11 mouse cellular contexts compared by ENCODE assay signal in the genomic region with DNA sequence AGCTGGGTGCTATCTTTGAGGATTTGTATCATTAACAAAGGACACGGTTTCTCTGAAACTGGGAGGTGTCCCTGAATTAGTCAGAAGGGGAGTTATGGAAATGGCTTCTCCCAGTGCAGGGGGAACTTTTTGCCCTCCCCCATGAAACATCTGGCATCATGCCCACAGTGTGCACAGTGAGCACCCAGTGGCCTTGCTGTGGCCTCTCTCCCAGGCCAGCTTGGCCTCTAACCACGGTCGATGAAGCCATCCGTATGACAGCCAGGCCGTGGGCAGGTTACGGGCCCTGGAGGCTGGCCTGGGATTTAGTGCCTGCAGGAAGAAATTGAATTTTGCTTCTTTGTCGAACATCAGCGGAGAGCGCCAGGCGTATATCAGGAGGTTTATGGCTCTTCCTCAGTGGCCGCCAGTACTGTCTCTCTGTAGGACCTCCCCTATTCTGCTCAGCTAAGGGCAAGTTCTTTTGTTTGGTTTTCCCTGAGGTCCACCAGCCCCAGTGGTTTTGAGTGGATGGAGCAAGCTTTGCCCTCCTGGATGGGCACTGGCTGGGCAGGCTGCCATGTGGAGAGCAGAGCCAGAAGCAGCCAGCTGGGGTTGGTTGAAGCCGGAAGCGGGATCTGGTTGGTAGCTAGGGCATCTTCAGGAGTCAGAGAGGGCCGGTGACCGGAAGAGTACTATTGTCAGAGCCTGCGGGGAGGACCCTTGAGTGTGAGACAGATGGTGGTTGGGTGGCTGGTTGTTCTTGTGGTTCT. TPM values are rescaled to one million over a fixed set of nuclear protein-coding genes. Genes with fewer than 3 reads are reported as not detected.
DNase-seq lines count a peak whose midpoint lies in the region; ATAC-seq and TF ChIP-seq lines count a peak whose summit lies in the region.
"Had no signal": no experiment of that assay in that cellular context is flagged by ENCODE, and none has a peak within 500 bp of the region (broad histone marks: within the 10 kb centered on the region; RNA-seq: fewer than 3 reads in every experiment).

No protein-coding gene starts in this region.

- H3K4me1 ChIP-seq in neural tube, embryonic 13.5 days (replicated peaks): peaks cover 45% of the 10 kb centered on the region

- WGBS in neural tube, embryonic 13.5 days: 54% methylated on average over 16 of the region's 16 CpGs

- H3K36me3 ChIP-seq in neural tube, embryonic 13.5 days: peaks cover 33% of the 10 kb centered on the region
- H3K36me3 ChIP-seq: limb, embryonic 10.5 days had no signal

- H3K9me3 ChIP-seq in neural tube, embryonic 13.5 days: no peaks in the 10 kb centered on the region
- H3K9me3 ChIP-seq: limb, embryonic 10.5 days had no signal

- H3K27me3 ChIP-seq in neural tube, embryonic 13.5 days: peaks cover 4% of the 10 kb centered on the region

- peak; percentile 51 for DNase-seq in cerebellum, adult 11-12 months
- no peak for DNase-seq in cerebellum, adult 9-10 months
- no peak for DNase-seq in left cerebral cortex, adult 2 months (ENCODE audit: extremely low spot score in 1 of 2, low spot score in 2 of 2)
- no peak for DNase-seq in left cerebral cortex, postnatal 25 days (ENCODE audit: low spot score in 2 of 2)
- peak; percentile 86 to 89 for DNase-seq in adrenal gland, postnatal 36 days
- DNase-seq in frontal cortex, postnatal 14 days (ENCODE audit: low spot score in 2 of 2): no peak
- no peak for DNase-seq in heart, postnatal 4 days
- DNase-seq: gastrocnemius, postnatal 25 days; lung, postnatal 4 days had no signal

- H3K4me2 ChIP-seq in neural tube, embryonic 13.5 days: no peak overlapping the region

- H3K4me3 ChIP-seq in left cerebral cortex, adult 2 months: no peak overlapping the region
- H3K4me3 ChIP-seq in neural tube, embryonic 13.5 days: no peak overlapping the region
- H3K4me3 ChIP-seq: limb, embryonic 10.5 days had no signal

- H3K27ac ChIP-seq in left cerebral cortex, adult 2 months: peak overlapping the region; percentile 83
- peak overlapping the region; percentile 79 for H3K27ac ChIP-seq in neural tube, embryonic 13.5 days (replicated peaks)
- H3K27ac ChIP-seq: limb, embryonic 10.5 days had no signal

- intact Hi-C loops in left cerebral cortex, adult 2 months (cut with DNase I): no loop called here
- intact Hi-C loops in left cerebral cortex, postnatal 25 days (cut with DNase I): loop anchor here (2.0 kb wide), 1 partner anchor 29 kb away; no protein-coding TSS in a partner anchor

- TF ChIP-seq CTCF in left cerebral cortex, adult 2 months (IDR thresholded peaks at IDR 0.05): no peak

- peak overlapping the region; percentile 49 for H3K9ac ChIP-seq in neural tube, embryonic 13.5 days

- peak; percentile 55 for ATAC-seq in neural tube, embryonic 13.5 days (ENCODE audit: low read depth)

RNA-seq across cellular contexts. Expression of gene Adgrb2, which starts 9.4 kb away (rescaled TPM):
- 100 to 1,000 TPM; 422 to 424 TPM for total RNA-seq in left cerebral cortex, adult 2 months (2021)
- 100 to 1,000 TPM; 377 to 394 TPM for total RNA-seq in left cerebral cortex, postnatal 25 days (2021)
- total RNA-seq in adrenal gland, postnatal 36 days (2021): 10 to 100 TPM; 21.0 to 24.4 TPM
- polyA plus RNA-seq in neural tube, embryonic 13.5 days (2015; fragmentation: Nextera tagmentation; extraction: Ambion mirVana): 8.1 and 9.3 TPM in 2 replicates
- total RNA-seq in heart, postnatal 4 days (2021): 1 to 10 TPM; 5.5 to 6.6 TPM

RNA-seq across cellular contexts. Expression of gene Col16a1, which starts 53.5 kb away (rescaled TPM):
- 10 to 100 TPM; 16.2 to 20.1 TPM for total RNA-seq in left cerebral cortex, adult 2 months (2021)
- 10 to 100 TPM; 15.1 to 15.7 TPM for total RNA-seq in left cerebral cortex, postnatal 25 days (2021)
- total RNA-seq in adrenal gland, postnatal 36 days (2021): 10 to 100 TPM; 15.6 to 18.7 TPM
- 11.9 and 14.7 TPM in 2 replicates for polyA plus RNA-seq in neural tube, embryonic 13.5 days (2015; fragmentation: Nextera tagmentation; extraction: Ambion mirVana)
- total RNA-seq in heart, postnatal 4 days (2021): 10 to 100 TPM; 33.1 to 34.7 TPM

Comparison
In these comparisons a context has a peak if more than half of its experiments do, and no peak if none do; other contexts are left out.
1. DNase-seq: peak in cerebellum, adult 11-12 months (single experiment) and adrenal gland, postnatal 36 days (2 of 2); none in cerebellum, adult 9-10 months (single experiment), left cerebral cortex, adult 2 months (0 of 2), left cerebral cortex, postnatal 25 days (0 of 2), frontal cortex, postnatal 14 days (0 of 2) and heart, postnatal 4 days (single experiment).
2. RNA of gene Adgrb2, which starts 9.4 kb away (total RNA-seq): 422 to 424 TPM in left cerebral cortex, adult 2 months and 377 to 394 TPM in left cerebral cortex, postnatal 25 days; 21.0 to 24.4 TPM in adrenal gland, postnatal 36 days and 5.5 to 6.6 TPM in heart, postnatal 4 days; every median in the first group is over 10 times any median in the second.